Mouse (Mus musculus): ENCODE measurements around the gene Llph. TPM values are rescaled to one million over a fixed set of nuclear protein-coding genes. Genes with fewer than 3 reads are reported as not detected.
A peak's percentile ranks its signal among the peaks of the same experiment; 100 is the strongest.

Llph gene
- total and polyA plus RNA-seq, 3 experiments, result 75.9 to 237 (median 103) TPM

GRCm38 (mm10) chr10:120271318-120271717, 44.4 kb downstream of the Llph start:
- no peak for TF ChIP-seq JUND (conservative IDR thresholded peaks at IDR 0.05; ENCODE audit: low read depth, low read length)
- 0 out of 2 replicates have a peak, but pooled peaks have one; percentile 2 for TF ChIP-seq USF2 (conservative IDR thresholded peaks at IDR 0.05; ENCODE audit: low read depth, low read length)

GRCm38 (mm10) chr10:120271879-120272269, 45.0 kb downstream of the Llph start:
- Histone ChIP-seq H3K4me1 (ENCODE audit: control insufficient read depth in 1 of 2, insufficient read depth in 2 of 2) (peaks cover 0 to 10% of the 10 kb centered on the region in 2 experiments; a peak in 2 of 4 replicates), H3K27me3 (replicated peaks) (no peaks in the 10 kb centered on the region), H3K79me2 (replicated peaks; ENCODE audit: control insufficient read depth, extremely low read depth, insufficient read depth, poor library complexity, severe bottlenecking) (no peaks in the 10 kb centered on the region), H3K9me3 (replicated peaks; ENCODE audit: low read length) (no peaks in the 10 kb centered on the region), H3K9ac (ENCODE audit: insufficient read depth, low read depth) (no peak overlapping the region), H3K4me3 (replicated peaks in 1 of 3; ENCODE audit: low read depth in 2 of 3, low read length in 2 of 3, poor library complexity in 1 of 3) (no peak overlapping the region), H3K4me2 (ENCODE audit: insufficient read depth, low read depth, poor library complexity, severe bottlenecking) (no peak overlapping the region; the same call in 1 of the 2 replicates), H3K36me3 (replicated peaks in 1 of 2; ENCODE audit: control insufficient read depth in 1 of 2, insufficient read depth in 1 of 2, low read length in 1 of 2) (no peaks in the 10 kb centered on the region), H3K27ac (ENCODE audit: insufficient read depth, low read depth) (no peak overlapping the region)
- in situ Hi-C loops (cut with MboI; ENCODE audit: low pct_ligation_motif_present, low pct_unique_long_range_greater_than_20kb, low sequenced_read_pairs) (loop anchor here (25.0 kb wide), 1 partner anchor 590 kb away; no protein-coding TSS in a partner anchor), dilution Hi-C loops (cut with MboI; ENCODE audit: extremely low pct_ligation_motif_present, extremely low pct_unique_long_range_greater_than_20kb, low sequenced_read_pairs) (no loop called here)
- TF ChIP-seq CHD2 (IDR thresholded peaks at IDR 0.05; ENCODE audit: low read length), result no peak
- TF ChIP-seq ELF1 (IDR thresholded peaks at IDR 0.05; ENCODE audit: low read depth, low read length), result no peak
- no peak for DNase-seq (ENCODE audit: extremely low read depth)

More at GRCm38 (mm10) chr10:120271318-120271717, 44.4 kb downstream of the Llph start:
- dilution Hi-C loops (cut with MboI; ENCODE audit: extremely low pct_ligation_motif_present, extremely low pct_unique_long_range_greater_than_20kb, low sequenced_read_pairs), result no loop called here
- DNase-seq (ENCODE audit: extremely low read depth), result no peak
- H3K27me3 ChIP-seq (replicated peaks), result no peaks in the 10 kb centered on the region
- no peaks in the 10 kb centered on the region for H3K36me3 ChIP-seq (replicated peaks in 1 of 2; ENCODE audit: control insufficient read depth in 1 of 2, insufficient read depth in 1 of 2, low read length in 1 of 2)
- no peak overlapping the region for H3K9ac ChIP-seq (ENCODE audit: insufficient read depth, low read depth)
- no peak overlapping the region for H3K4me3 ChIP-seq (replicated peaks in 1 of 3; ENCODE audit: low read depth in 2 of 3, low read length in 2 of 3, poor library complexity in 1 of 3)
- H3K4me1 ChIP-seq (ENCODE audit: control insufficient read depth in 1 of 2, insufficient read depth in 2 of 2), result peaks cover 0 to 10% of the 10 kb centered on the region in 2 experiments; a peak in 2 of 4 replicates
- H3K27ac ChIP-seq (ENCODE audit: insufficient read depth, low read depth), result no peak overlapping the region
- H3K9me3 ChIP-seq (replicated peaks; ENCODE audit: low read length), result no peaks in the 10 kb centered on the region
- H3K4me2 ChIP-seq (ENCODE audit: insufficient read depth, low read depth, poor library complexity, severe bottlenecking), result peak overlapping the region; percentile 75
- H3K79me2 ChIP-seq (replicated peaks; ENCODE audit: control insufficient read depth, extremely low read depth, insufficient read depth, poor library complexity, severe bottlenecking), result no peaks in the 10 kb centered on the region
- in situ Hi-C loops (cut with MboI; ENCODE audit: low pct_ligation_motif_present, low pct_unique_long_range_greater_than_20kb, low sequenced_read_pairs), result loop anchor here (25.0 kb wide), 1 partner anchor 591 kb away; no protein-coding TSS in a partner anchor

GRCm38 (mm10) chr10:120272270-120272883, 45.5 kb downstream of the Llph start:
- Histone ChIP-seq H3K36me3 (replicated peaks in 1 of 2; ENCODE audit: control insufficient read depth in 1 of 2, insufficient read depth in 1 of 2, low read length in 1 of 2) (no peaks in the 10 kb centered on the region), H3K4me3 (replicated peaks in 1 of 3; ENCODE audit: low read depth in 2 of 3, low read length in 2 of 3, poor library complexity in 1 of 3) (no peak overlapping the region), H3K9me3 (replicated peaks; ENCODE audit: low read length) (no peaks in the 10 kb centered on the region), H3K27me3 (replicated peaks) (no peaks in the 10 kb centered on the region), H3K4me2 (ENCODE audit: insufficient read depth, low read depth, poor library complexity, severe bottlenecking) (no peak overlapping the region), H3K79me2 (replicated peaks; ENCODE audit: control insufficient read depth, extremely low read depth, insufficient read depth, poor library complexity, severe bottlenecking) (no peaks in the 10 kb centered on the region), H3K4me1 (ENCODE audit: control insufficient read depth in 1 of 2, insufficient read depth in 2 of 2) (peaks cover 0 to 10% of the 10 kb centered on the region in 2 experiments; a peak in 2 of 4 replicates), H3K9ac (ENCODE audit: insufficient read depth, low read depth) (no peak overlapping the region), H3K27ac (ENCODE audit: insufficient read depth, low read depth) (no peak overlapping the region)
- dilution Hi-C loops (cut with MboI; ENCODE audit: extremely low pct_ligation_motif_present, extremely low pct_unique_long_range_greater_than_20kb, low sequenced_read_pairs), result no loop called here
- in situ Hi-C loops (cut with MboI; ENCODE audit: low pct_ligation_motif_present, low pct_unique_long_range_greater_than_20kb, low sequenced_read_pairs), result loop anchor here (25.0 kb wide), 1 partner anchor 590 kb away; no protein-coding TSS in a partner anchor
- TF ChIP-seq POLR2AphosphoS2 (IDR thresholded peaks at IDR 0.05; ENCODE audit: low read depth, low read length) (no peak), UBTF (IDR thresholded peaks at IDR 0.05; ENCODE audit: low read depth, low read length) (no peak), USF2 (conservative IDR thresholded peaks at IDR 0.05; ENCODE audit: low read depth, low read length) (no peak)
- DNase-seq (ENCODE audit: extremely low read depth), result no peak
